Mouse (Mus musculus) megakaryocyte, embryonic 14.5 days (primary cell): ENCODE data around the gene Kdr. TPM values are rescaled to one million over a fixed set of nuclear protein-coding genes. Genes with fewer than 3 reads are reported as not detected.

Experiments used
- H3K27me3 ChIP-seq: replicated peaks from 2 replicates; pipeline ENCODE3; 2012; ENCODE audit warnings: inconsistent platforms
- H3K36me3 ChIP-seq: replicated peaks from 2 replicates; pipeline ENCODE3; 2012; ENCODE audit warnings: low read length, inconsistent platforms, mixed read lengths
- H3K4me1 ChIP-seq: 2 replicates; pipeline ENCODE4 v1.6.1; 2012; ENCODE audit warnings: inconsistent platforms
- H3K4me3 ChIP-seq: replicated peaks from 2 replicates; pipeline ENCODE3; 2012; ENCODE audit warnings: moderate library complexity, mild to moderate bottlenecking, inconsistent platforms
- H3K9me3 ChIP-seq: 2 replicates; pipeline ENCODE4 v1.6.1; 2012; ENCODE audit warnings: inconsistent platforms
- FLI1 ChIP-seq: IDR thresholded peaks from 2 replicates; pipeline ENCODE4 v1.6.1; 2012; ENCODE audit warnings: low read length, inconsistent platforms, mixed read lengths
- GATA1 ChIP-seq: IDR thresholded peaks from 3 replicates; pipeline ENCODE4 v1.6.1; 2012; ENCODE audit warnings: mixed read lengths, low read length, inconsistent platforms, borderline replicate concordance
- polyA plus RNA-seq: library from polyadenylated mRNA; stranded (reverse); fragments of >175 nt; gene quantifications from 2 replicates; pipeline ENCODE4 v1.2.3, GENCODE M21; 2012; ENCODE audit warnings: low replicate concordance; ENCODE audit not compliant: insufficient read depth

Gene Kdr
- polyA plus RNA-seq, 1 experiment, result 0.45 TPM

DNA sequence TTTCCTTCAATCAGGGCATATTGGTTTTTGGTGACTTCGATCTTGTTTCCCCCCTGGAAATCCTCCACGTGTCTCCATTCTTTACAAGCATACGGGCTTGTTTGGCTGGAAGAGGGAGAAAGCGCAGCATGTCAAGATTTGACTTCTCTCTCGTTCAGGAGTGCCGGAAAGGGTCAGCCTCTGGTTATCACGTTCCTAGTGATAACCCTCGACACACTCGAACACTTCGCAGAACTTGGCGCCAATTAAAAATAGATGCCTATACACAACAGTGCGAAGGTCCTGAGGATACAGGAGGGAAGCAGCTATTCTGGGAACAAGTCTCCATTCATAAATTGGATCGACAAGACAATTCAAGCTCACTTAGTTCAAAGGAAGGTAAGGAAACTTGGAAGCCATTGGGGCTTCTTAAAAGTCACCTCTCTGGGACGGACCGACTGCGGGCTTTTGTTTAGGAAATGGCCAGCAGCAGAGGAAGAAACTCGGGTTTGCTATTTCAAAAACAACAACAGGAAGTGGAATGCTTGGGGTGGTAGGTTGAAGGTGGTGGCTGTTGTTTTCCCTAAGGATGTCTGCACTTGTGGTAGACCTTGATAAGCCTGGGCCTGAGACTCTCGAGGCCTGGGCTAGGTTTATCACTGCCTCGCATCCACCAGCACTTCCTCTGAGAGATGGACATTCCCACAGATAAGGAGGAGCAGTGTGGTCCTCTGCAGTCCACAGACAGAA is 16.4 kb downstream of the Kdr start:
- H3K4me1 ChIP-seq, result peaks cover 28% of the 10 kb centered on the region
- H3K4me3 ChIP-seq, result peak overlapping the region; percentile 40
- peaks cover 76% of the 10 kb centered on the region for H3K36me3 ChIP-seq
- H3K27me3 ChIP-seq, result peaks cover 1% of the 10 kb centered on the region
- H3K9me3 ChIP-seq, result peaks cover 29% of the 10 kb centered on the region
- TF ChIP-seq GATA1, result no peak
- TF ChIP-seq FLI1, result no peak

DNA sequence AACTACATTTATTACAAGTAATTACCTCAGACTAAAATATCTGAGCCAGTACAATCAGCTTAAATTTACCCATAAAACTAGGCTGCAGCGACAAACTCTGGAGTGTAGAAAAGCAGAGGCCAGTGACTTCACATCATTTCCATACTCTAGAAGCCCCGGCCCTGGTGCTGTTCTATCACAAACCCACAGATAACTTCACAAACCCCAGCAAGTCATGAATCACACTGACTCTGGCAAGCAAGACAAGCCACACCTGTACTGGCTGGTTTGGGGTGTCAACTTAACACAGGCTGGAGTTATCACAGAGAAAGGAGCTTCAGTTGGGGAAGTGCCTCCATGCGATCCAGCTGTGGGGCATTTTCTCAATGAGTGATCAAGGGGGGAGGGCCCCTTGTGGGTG is 18.4 kb downstream of the Kdr start:
- H3K4me3 ChIP-seq, result no peak overlapping the region
- H3K36me3 ChIP-seq, result peaks cover 76% of the 10 kb centered on the region
- H3K27me3 ChIP-seq, result peaks cover 2% of the 10 kb centered on the region
- peaks cover 29% of the 10 kb centered on the region for H3K9me3 ChIP-seq
- no peak for TF ChIP-seq GATA1
- TF ChIP-seq FLI1, result no peak
- H3K4me1 ChIP-seq, result peaks cover 31% of the 10 kb centered on the region

DNA sequence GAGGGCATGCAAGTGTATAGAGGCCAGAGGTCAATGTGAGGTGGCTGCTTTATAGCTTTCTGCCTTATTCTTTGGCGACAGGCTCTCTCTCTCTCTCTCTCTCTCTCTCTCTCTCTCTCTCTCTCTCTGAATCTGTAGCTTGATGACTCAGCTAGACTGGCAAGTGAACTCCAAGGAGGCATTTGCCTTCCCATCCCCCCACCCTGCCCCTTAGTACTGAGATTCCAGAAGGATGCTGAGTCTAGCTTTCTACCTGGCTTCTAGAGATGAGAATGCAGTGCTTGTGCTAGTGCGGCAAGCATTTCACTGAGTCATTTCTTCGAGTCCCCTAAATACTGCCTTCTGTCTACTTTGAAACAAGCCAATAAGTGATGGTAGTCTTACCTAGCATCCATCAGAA is 21.7 kb downstream of the Kdr start:
- Histone ChIP-seq H3K4me1 (peaks cover 21% of the 10 kb centered on the region), H3K4me3 (no peak overlapping the region), H3K36me3 (peaks cover 66% of the 10 kb centered on the region), H3K9me3 (peaks cover 8% of the 10 kb centered on the region; the same call in 1 of the 2 replicates), H3K27me3 (peaks cover 4% of the 10 kb centered on the region)
- TF ChIP-seq FLI1 (no peak), GATA1 (no peak)

DNA sequence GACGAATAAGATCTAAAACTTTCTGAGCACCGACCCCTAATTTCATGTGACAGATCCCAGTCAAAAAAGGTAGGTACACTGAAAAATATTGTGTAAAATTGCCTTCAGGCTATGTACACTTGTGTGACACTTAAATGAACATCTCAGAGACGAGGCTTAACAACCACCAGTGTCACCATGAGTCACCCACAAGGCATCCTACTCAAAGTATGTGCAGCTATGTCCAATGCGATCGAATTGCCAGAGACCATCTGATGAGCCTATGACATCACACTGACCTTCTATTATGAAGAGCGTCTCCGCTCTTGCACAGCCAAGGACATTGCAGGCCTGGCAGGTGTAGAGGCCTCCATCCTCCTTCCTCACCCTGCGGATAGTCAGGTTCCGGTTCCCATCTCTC is 22.4 kb downstream of the Kdr start:
- TF ChIP-seq GATA1, result no peak
- no peak for TF ChIP-seq FLI1

DNA sequence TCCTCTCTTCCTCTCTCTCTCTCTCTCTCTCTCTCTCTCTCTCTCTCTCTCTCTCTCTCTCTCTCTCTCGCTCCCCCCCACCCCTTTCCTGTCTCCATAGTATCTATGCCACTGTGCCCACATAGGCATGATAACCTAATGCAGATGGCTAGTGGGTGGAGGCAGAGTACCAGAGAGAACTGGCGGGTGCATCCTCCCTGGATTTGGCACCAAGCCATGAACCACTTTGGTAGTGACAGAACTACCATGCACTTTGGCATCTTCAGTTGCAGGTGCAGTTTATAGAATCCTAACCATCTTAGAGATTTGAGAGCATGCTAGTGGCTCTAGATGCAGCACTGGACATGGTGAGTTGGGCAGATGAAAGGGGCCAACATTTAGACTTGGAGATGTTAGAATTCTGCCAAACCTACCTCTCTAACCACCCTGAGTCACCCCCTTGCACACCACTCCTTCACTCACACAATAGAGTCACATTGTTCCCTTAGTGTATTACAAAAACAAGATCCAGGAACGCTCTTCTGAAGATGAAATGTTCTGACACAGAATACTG is 23.4 kb downstream of the Kdr start:
- peaks cover 71% of the 10 kb centered on the region for H3K36me3 ChIP-seq
- TF ChIP-seq GATA1, result no peak
- TF ChIP-seq FLI1, result no peak
- no peak overlapping the region for H3K4me3 ChIP-seq
- H3K4me1 ChIP-seq, result peaks cover 18% of the 10 kb centered on the region
- peaks cover 4% of the 10 kb centered on the region for H3K27me3 ChIP-seq
- no peaks in the 10 kb centered on the region; the same call in 1 of the 2 replicates for H3K9me3 ChIP-seq

More for the DNA sequence above, 22.4 kb downstream of the Kdr start:
- Histone ChIP-seq H3K27me3 (peaks cover 4% of the 10 kb centered on the region), H3K4me1 (peaks cover 21% of the 10 kb centered on the region), H3K9me3 (peaks cover 8% of the 10 kb centered on the region; the same call in 1 of the 2 replicates), H3K36me3 (peaks cover 72% of the 10 kb centered on the region), H3K4me3 (no peak overlapping the region)

DNA sequence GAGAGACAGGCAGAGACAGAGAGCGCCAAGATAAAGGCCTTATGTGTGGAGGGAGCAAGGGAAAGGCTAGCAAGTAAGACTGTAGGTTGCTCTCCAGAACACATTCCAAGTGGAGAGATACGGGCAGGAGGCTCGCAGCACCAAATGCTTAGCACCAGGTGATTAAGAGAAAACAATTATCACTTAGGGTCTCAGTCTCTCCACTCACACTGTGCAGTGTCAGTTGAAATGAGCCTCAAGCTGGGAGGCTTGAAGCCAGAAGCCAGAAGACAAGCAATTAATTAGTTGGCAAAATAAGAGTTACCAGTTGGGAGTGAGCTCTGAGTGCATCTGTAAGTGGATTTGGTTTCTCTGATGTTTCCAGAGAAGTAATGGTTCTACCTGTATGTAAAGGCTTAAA is 24.0 kb downstream of the Kdr start:
- Histone ChIP-seq H3K9me3 (no peaks in the 10 kb centered on the region; the same call in 1 of the 2 replicates), H3K27me3 (peaks cover 4% of the 10 kb centered on the region), H3K36me3 (peaks cover 76% of the 10 kb centered on the region), H3K4me3 (no peak overlapping the region), H3K4me1 (peaks cover 17% of the 10 kb centered on the region)
- TF ChIP-seq GATA1, result no peak
- no peak for TF ChIP-seq FLI1

DNA sequence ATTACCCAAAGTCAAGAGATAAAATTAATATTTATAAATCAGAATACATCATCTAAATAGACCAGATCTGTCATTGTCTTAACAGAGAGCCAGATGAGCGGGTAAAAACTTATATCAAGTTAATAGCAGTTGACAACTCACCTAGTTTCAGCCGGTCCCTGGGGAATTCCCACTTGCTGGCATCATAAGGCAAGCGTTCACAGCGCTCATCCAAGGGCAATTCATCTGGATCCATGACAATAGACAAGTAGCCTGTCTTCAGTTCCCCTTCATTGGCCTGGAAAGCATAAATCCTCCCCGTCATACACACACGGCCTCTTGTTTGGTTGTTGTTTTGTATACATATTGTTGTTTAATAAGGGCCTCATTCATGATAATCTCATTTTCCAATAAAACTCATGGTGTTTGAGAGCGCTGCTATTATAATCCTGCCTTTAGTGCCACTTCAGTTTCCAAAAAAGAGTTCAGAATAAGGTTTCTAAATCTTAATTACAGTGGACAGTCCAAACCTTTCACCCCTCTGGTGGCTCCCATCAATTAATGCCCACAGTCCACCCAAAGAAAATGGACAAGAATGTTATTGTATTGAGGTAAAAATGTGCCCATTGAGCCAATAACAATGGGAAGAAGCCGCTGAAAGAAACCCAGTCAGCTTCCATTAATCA is 26.0 kb downstream of the Kdr start:
- Histone ChIP-seq H3K4me3 (no peak overlapping the region), H3K4me1 (peaks cover 8% of the 10 kb centered on the region), H3K27me3 (peaks cover 3% of the 10 kb centered on the region), H3K36me3 (peaks cover 76% of the 10 kb centered on the region), H3K9me3 (no peaks in the 10 kb centered on the region; the same call in 1 of the 2 replicates)
- no peak for TF ChIP-seq GATA1
- TF ChIP-seq FLI1, result no peak

DNA sequence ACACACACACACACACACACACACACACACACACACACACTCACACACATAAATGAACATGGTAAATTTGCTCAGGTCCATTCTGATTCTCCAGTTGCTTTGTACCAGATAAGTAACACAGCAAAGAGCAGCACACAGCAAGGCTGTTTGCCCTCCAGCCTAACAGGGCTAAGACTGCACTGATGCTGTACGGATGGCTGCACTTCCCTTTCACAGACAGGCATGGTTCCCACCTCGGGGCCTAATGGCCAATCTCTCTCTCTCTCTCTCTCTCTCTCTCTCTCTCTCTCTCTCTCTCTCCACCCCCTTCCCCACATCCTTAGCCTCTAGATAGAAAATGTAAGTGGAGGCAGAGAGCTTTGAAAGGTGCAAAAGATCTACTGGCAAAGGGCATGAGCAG is 27.4 kb downstream of the Kdr start:
- peaks cover 3% of the 10 kb centered on the region for H3K27me3 ChIP-seq
- peaks cover 8% of the 10 kb centered on the region for H3K4me1 ChIP-seq
- peaks cover 76% of the 10 kb centered on the region for H3K36me3 ChIP-seq
- H3K9me3 ChIP-seq, result no peaks in the 10 kb centered on the region
- no peak overlapping the region for H3K4me3 ChIP-seq
- TF ChIP-seq FLI1, result no peak
- TF ChIP-seq GATA1, result no peak

DNA sequence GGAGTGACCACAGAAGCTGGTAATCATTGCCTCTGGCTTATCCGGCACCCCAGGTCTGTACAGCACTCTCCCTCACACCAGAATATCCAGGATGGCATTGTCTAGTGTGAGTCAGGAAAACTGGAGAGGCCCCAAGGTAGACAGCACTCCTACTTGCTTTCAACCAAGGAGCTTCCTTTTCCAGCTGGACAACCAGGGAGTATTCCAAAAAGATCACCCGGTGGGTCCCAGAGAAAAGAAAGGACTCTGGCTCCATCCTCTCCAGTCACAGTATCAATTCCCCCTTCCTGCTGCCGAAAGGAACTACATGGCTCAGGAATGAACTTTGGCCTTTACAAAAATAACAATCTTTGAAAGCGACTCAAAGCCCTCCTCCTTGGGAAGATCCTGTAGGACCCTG is 32.9 kb downstream of the Kdr start:
- no peak for TF ChIP-seq GATA1
- TF ChIP-seq FLI1, result no peak
- peaks cover 79% of the 10 kb centered on the region for H3K36me3 ChIP-seq
- H3K9me3 ChIP-seq, result no peaks in the 10 kb centered on the region
- peaks cover 12% of the 10 kb centered on the region for H3K4me1 ChIP-seq
- H3K4me3 ChIP-seq, result no peak overlapping the region
- H3K27me3 ChIP-seq, result peaks cover 2% of the 10 kb centered on the region

DNA sequence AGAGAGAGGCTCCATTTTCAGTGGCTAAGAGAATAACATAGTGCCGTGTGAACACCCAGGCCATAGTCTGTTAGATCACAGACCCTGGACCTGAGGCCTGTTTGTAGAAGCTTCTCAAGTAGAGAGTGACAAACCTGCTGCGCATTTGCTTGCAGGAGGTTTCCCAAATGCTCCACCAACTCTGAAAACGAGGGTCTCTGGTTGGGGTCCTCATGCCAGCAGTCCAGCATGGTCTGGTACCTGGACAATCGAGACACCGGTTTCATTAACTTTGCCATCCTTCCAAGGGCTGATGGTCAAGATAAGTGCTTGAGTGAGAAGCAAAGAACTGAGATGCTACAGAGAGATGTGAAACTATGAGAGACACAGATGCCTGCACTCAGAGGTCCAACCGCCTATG is 35.0 kb downstream of the Kdr start:
- TF ChIP-seq GATA1 (no peak), FLI1 (no peak)
- Histone ChIP-seq H3K27me3 (peaks cover 2% of the 10 kb centered on the region), H3K4me1 (peaks cover 31% of the 10 kb centered on the region), H3K36me3 (peaks cover 64% of the 10 kb centered on the region), H3K9me3 (no peaks in the 10 kb centered on the region), H3K4me3 (no peak overlapping the region)
